Mouse (Mus musculus): ENCODE results near the gene Gsg1l. TPM values are rescaled to one million over a fixed set of nuclear protein-coding genes. Genes with fewer than 3 reads are reported as not detected.

The Gsg1l gene
- polyA plus RNA-seq, 1 experiment: not detected

GRCm38 (mm10) chr7:126058918-126059317 is 23.3 kb downstream of the Gsg1l start:
- H3K27ac ChIP-seq (ENCODE audit: insufficient read depth, low read length): no peak overlapping the region
- no peaks in the 10 kb centered on the region for H3K27me3 ChIP-seq (ENCODE audit: control insufficient read depth, insufficient read depth, low read length, poor library complexity, severe bottlenecking)
- no peak overlapping the region for H3K9ac ChIP-seq (ENCODE audit: low read depth, poor library complexity, severe bottlenecking)
- no peak overlapping the region for H3K4me3 ChIP-seq (ENCODE audit: low read depth, low read length)
- no peaks in the 10 kb centered on the region for H3K9me3 ChIP-seq (replicated peaks; ENCODE audit: control insufficient read depth, insufficient read depth, low read length, poor library complexity, severe bottlenecking)
- no peak for TF ChIP-seq POLR2A (IDR thresholded peaks at IDR 0.05; ENCODE audit: insufficient read depth, low read length)
- no peak for TF ChIP-seq CTCF (IDR thresholded peaks at IDR 0.05; ENCODE audit: low read depth, low read length)
- TF ChIP-seq EP300 (IDR thresholded peaks at IDR 0.05; ENCODE audit: insufficient read depth, low read depth, low read length): no peak
- H3K36me3 ChIP-seq (ENCODE audit: control insufficient read depth, insufficient read depth, low read length, poor library complexity, severe bottlenecking): no peaks in the 10 kb centered on the region
- no peaks in the 10 kb centered on the region for H3K4me1 ChIP-seq (ENCODE audit: control insufficient read depth, insufficient read depth, low read length)

- no peaks in the 10 kb centered on the region for H3K9me3 ChIP-seq (replicated peaks; ENCODE audit: control insufficient read depth, insufficient read depth, low read length, poor library complexity, severe bottlenecking)
- no peak overlapping the region for H3K27ac ChIP-seq (ENCODE audit: insufficient read depth, low read length)
- H3K27me3 ChIP-seq (ENCODE audit: control insufficient read depth, insufficient read depth, low read length, poor library complexity, severe bottlenecking): no peaks in the 10 kb centered on the region
- H3K4me3 ChIP-seq (ENCODE audit: low read depth, low read length): no peak overlapping the region
- no peaks in the 10 kb centered on the region for H3K36me3 ChIP-seq (ENCODE audit: control insufficient read depth, insufficient read depth, low read length, poor library complexity, severe bottlenecking)
- H3K9ac ChIP-seq (ENCODE audit: low read depth, poor library complexity, severe bottlenecking): no peak overlapping the region
- TF ChIP-seq EP300 (IDR thresholded peaks at IDR 0.05; ENCODE audit: insufficient read depth, low read depth, low read length) (no peak), POLR2A (IDR thresholded peaks at IDR 0.05; ENCODE audit: insufficient read depth, low read length) (no peak), CTCF (IDR thresholded peaks at IDR 0.05; ENCODE audit: low read depth, low read length) (no peak)
- no peaks in the 10 kb centered on the region for H3K4me1 ChIP-seq (ENCODE audit: control insufficient read depth, insufficient read depth, low read length)
Observed at GRCm38 (mm10) chr7:126057332-126057914, 24.8 kb downstream of the Gsg1l start.

GRCm38 (mm10) chr7:126054574-126054973 is 27.6 kb downstream of the Gsg1l start:
- Histone ChIP-seq H3K9ac (ENCODE audit: low read depth, poor library complexity, severe bottlenecking) (no peak overlapping the region), H3K27me3 (ENCODE audit: control insufficient read depth, insufficient read depth, low read length, poor library complexity, severe bottlenecking) (no peaks in the 10 kb centered on the region), H3K4me1 (ENCODE audit: control insufficient read depth, insufficient read depth, low read length) (no peaks in the 10 kb centered on the region), H3K36me3 (ENCODE audit: control insufficient read depth, insufficient read depth, low read length, poor library complexity, severe bottlenecking) (no peaks in the 10 kb centered on the region), H3K27ac (ENCODE audit: insufficient read depth, low read length) (no peak overlapping the region), H3K4me3 (ENCODE audit: low read depth, low read length) (no peak overlapping the region), H3K9me3 (replicated peaks; ENCODE audit: control insufficient read depth, insufficient read depth, low read length, poor library complexity, severe bottlenecking) (no peaks in the 10 kb centered on the region)
- TF ChIP-seq EP300 (IDR thresholded peaks at IDR 0.05; ENCODE audit: insufficient read depth, low read depth, low read length): no peak
- TF ChIP-seq CTCF (IDR thresholded peaks at IDR 0.05; ENCODE audit: low read depth, low read length): no peak
- no peak for TF ChIP-seq POLR2A (IDR thresholded peaks at IDR 0.05; ENCODE audit: insufficient read depth, low read length)

GRCm38 (mm10) chr7:126053618-126054017 is 28.6 kb downstream of the Gsg1l start:
- TF ChIP-seq CTCF (IDR thresholded peaks at IDR 0.05; ENCODE audit: low read depth, low read length) (no peak), POLR2A (IDR thresholded peaks at IDR 0.05; ENCODE audit: insufficient read depth, low read length) (no peak), EP300 (IDR thresholded peaks at IDR 0.05; ENCODE audit: insufficient read depth, low read depth, low read length) (no peak)
- Histone ChIP-seq H3K9me3 (replicated peaks; ENCODE audit: control insufficient read depth, insufficient read depth, low read length, poor library complexity, severe bottlenecking) (no peaks in the 10 kb centered on the region), H3K27ac (ENCODE audit: insufficient read depth, low read length) (no peak overlapping the region)

GRCm38 (mm10) chr7:126051910-126052309 is 30.3 kb downstream of the Gsg1l start:
- no peak for TF ChIP-seq EP300 (IDR thresholded peaks at IDR 0.05; ENCODE audit: insufficient read depth, low read depth, low read length)
- TF ChIP-seq CTCF (IDR thresholded peaks at IDR 0.05; ENCODE audit: low read depth, low read length): no peak
- no peak for TF ChIP-seq POLR2A (IDR thresholded peaks at IDR 0.05; ENCODE audit: insufficient read depth, low read length)
- Histone ChIP-seq H3K4me1 (ENCODE audit: control insufficient read depth, insufficient read depth, low read length) (no peaks in the 10 kb centered on the region), H3K9ac (ENCODE audit: low read depth, poor library complexity, severe bottlenecking) (no peak overlapping the region), H3K27me3 (ENCODE audit: control insufficient read depth, insufficient read depth, low read length, poor library complexity, severe bottlenecking) (no peaks in the 10 kb centered on the region), H3K27ac (ENCODE audit: insufficient read depth, low read length) (no peak overlapping the region), H3K9me3 (replicated peaks; ENCODE audit: control insufficient read depth, insufficient read depth, low read length, poor library complexity, severe bottlenecking) (no peaks in the 10 kb centered on the region), H3K4me3 (ENCODE audit: low read depth, low read length) (no peak overlapping the region), H3K36me3 (ENCODE audit: control insufficient read depth, insufficient read depth, low read length, poor library complexity, severe bottlenecking) (no peaks in the 10 kb centered on the region)

More at GRCm38 (mm10) chr7:126053618-126054017, 28.6 kb downstream of the Gsg1l start:
- Histone ChIP-seq H3K9ac (ENCODE audit: low read depth, poor library complexity, severe bottlenecking) (no peak overlapping the region), H3K36me3 (ENCODE audit: control insufficient read depth, insufficient read depth, low read length, poor library complexity, severe bottlenecking) (no peaks in the 10 kb centered on the region), H3K4me3 (ENCODE audit: low read depth, low read length) (no peak overlapping the region), H3K27me3 (ENCODE audit: control insufficient read depth, insufficient read depth, low read length, poor library complexity, severe bottlenecking) (no peaks in the 10 kb centered on the region), H3K4me1 (ENCODE audit: control insufficient read depth, insufficient read depth, low read length) (no peaks in the 10 kb centered on the region)

GRCm38 (mm10) chr7:126045077-126045476 is 37.1 kb downstream of the Gsg1l start:
- TF ChIP-seq CTCF (IDR thresholded peaks at IDR 0.05; ENCODE audit: low read depth, low read length) (no peak), EP300 (IDR thresholded peaks at IDR 0.05; ENCODE audit: insufficient read depth, low read depth, low read length) (no peak), POLR2A (IDR thresholded peaks at IDR 0.05; ENCODE audit: insufficient read depth, low read length) (no peak)
- Histone ChIP-seq H3K4me1 (ENCODE audit: control insufficient read depth, insufficient read depth, low read length) (no peaks in the 10 kb centered on the region), H3K36me3 (ENCODE audit: control insufficient read depth, insufficient read depth, low read length, poor library complexity, severe bottlenecking) (no peaks in the 10 kb centered on the region), H3K9ac (ENCODE audit: low read depth, poor library complexity, severe bottlenecking) (no peak overlapping the region), H3K27me3 (ENCODE audit: control insufficient read depth, insufficient read depth, low read length, poor library complexity, severe bottlenecking) (no peaks in the 10 kb centered on the region), H3K27ac (ENCODE audit: insufficient read depth, low read length) (no peak overlapping the region), H3K4me3 (ENCODE audit: low read depth, low read length) (no peak overlapping the region), H3K9me3 (replicated peaks; ENCODE audit: control insufficient read depth, insufficient read depth, low read length, poor library complexity, severe bottlenecking) (no peaks in the 10 kb centered on the region)

All from ES-Bruce4 (cell line).